Mouse (Mus musculus) brain, embryonic 14.5 days (tissue): Measurements from ENCODE around the gene Pak1. TPM values are rescaled to one million over a fixed set of nuclear protein-coding genes. Genes with fewer than 3 reads are reported as not detected.

Experiments used
- DNase-seq: peaks from one replicate; pipeline ENCODE4 v3.0.0-alpha.2; 2011; ENCODE audit warnings: low read depth
- CTCF ChIP-seq: fragments of 200-500 bp; IDR thresholded peaks from 2 replicates; pipeline ENCODE4 v1.5.1; 2012; ENCODE audit warnings: inconsistent platforms, mild to moderate bottlenecking, moderate library complexity, borderline replicate concordance; ENCODE audit not compliant: insufficient read depth, insufficient read length; ENCODE audit errors: extremely low read depth
- POLR2A ChIP-seq: fragments of 200-500 bp; IDR thresholded peaks from 2 replicates; pipeline ENCODE4 v1.6.1; 2012; ENCODE audit warnings: mild to moderate bottlenecking, inconsistent platforms, borderline replicate concordance; ENCODE audit not compliant: poor library complexity, insufficient read depth, insufficient read length, severe bottlenecking; ENCODE audit errors: extremely low read depth
- polyA plus RNA-seq: library from polyadenylated mRNA; depleted of rRNA; stranded (reverse); fragments of >200 nt; gene quantifications from 2 replicates; pipeline ENCODE4 v1.2.3, GENCODE M21; 2012

Gene Pak1
- polyA plus RNA-seq, 1 experiment: 138 TPM

- TF ChIP-seq CTCF: no peak
- TF ChIP-seq POLR2A: no peak
- DNase-seq: no peak
Observed at GRCm38 (mm10) chr7:97783523-97783922, 4.8 kb upstream of the Pak1 start.

GRCm38 (mm10) chr7:97788669-97789483 is 535 bp downstream of the Pak1 start:
- TF ChIP-seq POLR2A: 0 out of 2 replicates have a peak, but pooled peaks have one; percentile 11
- TF ChIP-seq CTCF: no peak
- no peak for DNase-seq

GRCm38 (mm10) chr7:97790272-97790671 is 1.9 kb downstream of the Pak1 start:
- TF ChIP-seq CTCF: no peak
- TF ChIP-seq POLR2A: no peak
- no peak for DNase-seq

DNA sequence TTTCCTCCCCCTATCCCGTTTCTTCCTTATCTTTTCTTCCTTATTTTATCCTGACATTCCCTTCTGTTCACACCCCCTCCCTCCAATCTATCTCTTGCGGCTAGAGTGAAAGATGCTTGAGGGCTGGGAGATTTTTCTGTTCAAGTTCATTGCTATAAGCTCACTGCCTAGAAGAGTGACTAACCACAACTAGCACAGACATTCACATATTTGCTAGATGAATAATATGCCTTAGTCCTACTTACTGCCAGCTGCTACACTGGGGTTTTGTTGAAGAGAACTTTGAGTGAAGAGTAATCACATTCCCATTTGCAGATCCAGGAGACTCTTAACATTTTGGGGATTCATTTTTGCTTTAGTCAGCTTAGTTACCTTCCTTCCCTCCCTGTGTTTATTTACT is 4.0 kb downstream of the Pak1 start:
- TF ChIP-seq POLR2A (no peak), CTCF (no peak)
- no peak for DNase-seq

GRCm38 (mm10) chr7:97803116-97803515 is 14.8 kb downstream of the Pak1 start:
- DNase-seq: peak; percentile 52
- TF ChIP-seq POLR2A: no peak
- TF ChIP-seq CTCF: no peak

- peak; percentile 84 for DNase-seq
Observed at GRCm38 (mm10) chr7:97804245-97805066, 16.1 kb downstream of the Pak1 start.

DNA sequence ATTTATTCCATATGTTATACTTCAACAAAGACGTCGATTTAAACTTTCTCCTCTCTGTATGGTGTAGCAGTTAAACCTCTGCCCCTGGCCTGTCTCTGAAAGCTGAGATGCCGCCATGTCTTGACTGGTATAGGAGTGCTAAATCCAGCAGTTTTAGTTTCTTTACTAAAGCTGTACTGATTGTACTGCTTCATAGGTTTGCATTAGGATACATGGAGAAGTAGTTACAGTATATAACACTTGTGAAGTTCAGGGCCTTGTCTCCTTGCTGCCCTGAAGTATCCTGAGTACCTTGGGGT is 16.7 kb downstream of the Pak1 start:
- DNase-seq: no peak
- TF ChIP-seq POLR2A (no peak), CTCF (no peak)

More at GRCm38 (mm10) chr7:97804245-97805066, 16.1 kb downstream of the Pak1 start:
- TF ChIP-seq POLR2A (no peak), CTCF (no peak)

DNA sequence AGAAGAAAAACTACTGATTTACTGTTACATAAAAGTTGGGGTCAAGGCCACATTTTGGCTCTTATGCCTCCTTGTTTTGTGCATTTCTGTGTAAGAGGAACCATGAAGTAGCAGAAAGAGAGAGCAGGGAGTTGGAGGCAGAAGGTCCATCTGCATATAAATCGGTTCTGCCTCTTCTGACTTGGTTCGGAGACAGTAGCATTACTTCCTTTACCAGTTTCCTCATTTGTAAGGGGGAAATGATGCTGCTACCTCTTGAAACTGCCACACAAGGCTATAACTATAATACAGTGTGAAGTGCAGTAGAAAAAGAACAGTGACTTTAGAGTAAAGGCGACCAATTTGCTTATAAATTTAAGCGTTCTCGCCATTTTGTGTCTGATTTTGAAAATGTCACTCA is 21.0 kb downstream of the Pak1 start:
- no peak for TF ChIP-seq CTCF
- TF ChIP-seq POLR2A: no peak
- no peak for DNase-seq

GRCm38 (mm10) chr7:97821875-97822274 is 33.5 kb downstream of the Pak1 start:
- no peak for DNase-seq
- TF ChIP-seq CTCF: no peak
- TF ChIP-seq POLR2A: no peak

GRCm38 (mm10) chr7:97829091-97829490 is 40.8 kb downstream of the Pak1 start:
- no peak for DNase-seq

GRCm38 (mm10) chr7:97830739-97831138 is 42.4 kb downstream of the Pak1 start:
- TF ChIP-seq POLR2A: no peak
- no peak for TF ChIP-seq CTCF
- no peak for DNase-seq

More at GRCm38 (mm10) chr7:97829091-97829490, 40.8 kb downstream of the Pak1 start:
- TF ChIP-seq POLR2A (no peak), CTCF (no peak)
